Mouse (Mus musculus): ENCODE measurements around the gene Chgb. TPM values are rescaled to one million over a fixed set of nuclear protein-coding genes. Genes with fewer than 3 reads are reported as not detected.

The Chgb gene
- polyA plus RNA-seq, 1 experiment from 2014 or later = 0.40 TPM

Other genes starting within 250 kb of the Chgb start
- 28.4 and 36.0 TPM in 2 replicates for gene Gpcpd1, start 193.5 kb upstream of the Chgb start, polyA plus RNA-seq (2015; fragmentation: Nextera tagmentation; extraction: Ambion mirVana)
- gene Shld1, start 94.3 kb upstream of the Chgb start, polyA plus RNA-seq (2015; fragmentation: Nextera tagmentation; extraction: Ambion mirVana) = 11.5 and 15.0 TPM in 2 replicates
- 16.7 and 19.3 TPM in 2 replicates for gene Trmt6, start 34.8 kb downstream of the Chgb start, polyA plus RNA-seq (2015; fragmentation: Nextera tagmentation; extraction: Ambion mirVana)
- 8.3 and 10.0 TPM in 2 replicates for gene Mcm8, start 34.9 kb downstream of the Chgb start, polyA plus RNA-seq (2015; fragmentation: Nextera tagmentation; extraction: Ambion mirVana)
- 15.8 and 16.9 TPM in 2 replicates for gene Crls1, start 65.4 kb downstream of the Chgb start, polyA plus RNA-seq (2015; fragmentation: Nextera tagmentation; extraction: Ambion mirVana)
- gene Lrrn4, start 99.6 kb downstream of the Chgb start, polyA plus RNA-seq (2015; fragmentation: Nextera tagmentation; extraction: Ambion mirVana) = 11.7 and 15.9 TPM in 2 replicates
- 0.30 and 4.1 TPM in 2 replicates for gene Fermt1, start 164.6 kb downstream of the Chgb start, polyA plus RNA-seq (2015; fragmentation: Nextera tagmentation; extraction: Ambion mirVana)